Mouse (Mus musculus): ENCODE results near the gene Ltb4r1.
A peak's percentile ranks its signal among the peaks of the same experiment; 100 is the strongest.

The Ltb4r1 gene

DNA sequence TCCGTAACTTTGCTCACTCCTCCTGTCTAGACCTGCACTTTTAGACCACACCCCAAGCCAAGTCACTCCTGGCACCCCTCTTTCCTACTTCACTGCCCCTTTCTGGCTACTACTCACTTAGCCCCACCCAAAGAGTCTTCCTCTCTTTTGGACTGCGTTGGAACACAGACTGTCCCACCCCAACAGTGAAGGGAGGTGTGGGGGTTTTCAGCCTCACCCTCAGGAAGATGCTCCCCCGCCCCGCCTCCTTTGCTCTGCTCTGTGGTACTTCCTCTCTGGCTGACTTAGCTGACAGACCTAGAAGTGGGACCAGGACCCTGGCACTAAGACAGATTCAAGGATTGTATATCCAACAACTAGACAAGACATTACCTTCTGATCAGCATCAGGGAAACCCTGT is at the start of gene Ltb4r1:
TSS of gene Ltb4r1 (plus strand) at position 267 of the 400 bp plus-strand sequence.
- DNase-seq (ENCODE audit: low read depth): no peak

DNA sequence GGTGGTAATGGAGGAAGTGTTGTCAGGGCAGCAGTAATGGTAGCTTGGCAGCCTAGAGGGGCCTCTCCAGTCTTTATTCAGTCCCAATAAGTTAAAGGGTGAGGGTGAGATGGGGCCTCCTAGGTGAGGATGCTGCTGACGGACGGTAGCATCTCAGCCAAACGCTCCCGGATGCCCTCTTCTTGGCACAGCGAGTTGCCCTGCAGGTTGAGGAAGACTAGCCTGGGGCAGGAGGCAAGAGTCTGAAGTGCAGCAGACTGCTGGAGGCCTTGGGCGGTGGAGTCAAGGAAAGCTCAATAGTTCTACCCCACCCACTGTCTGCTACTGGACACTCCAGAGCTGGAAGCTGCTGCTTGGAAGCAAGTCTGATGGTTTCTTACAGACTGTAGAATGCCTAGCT is 49.5 kb upstream of the Ltb4r1 start:
- no peak for DNase-seq (ENCODE audit: low read depth)

DNA sequence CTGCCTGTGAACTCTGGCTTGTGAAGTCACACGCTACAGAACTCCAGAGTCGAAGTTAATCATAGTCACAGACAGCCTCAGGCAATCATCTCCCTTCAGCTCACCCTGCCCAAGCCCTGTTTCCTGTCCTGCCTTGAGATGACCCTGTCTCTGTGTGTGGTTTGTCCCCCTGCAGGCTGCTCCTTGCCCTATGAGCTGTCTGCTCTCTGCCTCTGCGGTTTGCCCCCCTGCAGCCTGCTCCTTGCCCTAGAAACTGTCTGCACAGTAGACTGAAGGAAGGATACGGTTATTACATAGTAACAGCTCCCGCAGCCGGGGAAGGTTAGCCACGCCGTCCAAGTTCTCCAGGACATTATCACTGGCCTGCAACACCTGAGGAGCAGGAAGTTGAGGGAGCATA is 48.9 kb upstream of the Ltb4r1 start:
- no peak for DNase-seq (ENCODE audit: low read depth)

DNA sequence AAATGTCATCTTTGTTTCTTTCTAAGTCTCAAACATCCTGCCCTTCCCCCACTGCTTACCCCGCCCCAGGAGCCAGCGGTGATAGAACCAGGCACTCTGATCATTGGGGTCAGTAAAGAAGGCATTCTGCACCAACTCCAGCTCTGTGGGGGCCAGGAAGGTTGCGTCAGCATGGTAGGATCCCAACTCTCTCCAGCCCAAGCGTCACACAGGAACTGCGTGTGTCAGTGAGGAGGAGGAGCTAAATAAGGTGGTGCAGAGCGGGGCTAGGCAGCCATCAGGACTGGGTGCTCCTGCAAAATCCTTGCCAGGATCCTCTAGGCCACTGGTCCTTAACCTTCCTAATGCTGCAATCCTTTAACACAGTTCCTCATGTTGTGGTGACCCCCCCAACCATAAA is 46.0 kb upstream of the Ltb4r1 start:
- no peak for DNase-seq (ENCODE audit: low read depth)

DNA sequence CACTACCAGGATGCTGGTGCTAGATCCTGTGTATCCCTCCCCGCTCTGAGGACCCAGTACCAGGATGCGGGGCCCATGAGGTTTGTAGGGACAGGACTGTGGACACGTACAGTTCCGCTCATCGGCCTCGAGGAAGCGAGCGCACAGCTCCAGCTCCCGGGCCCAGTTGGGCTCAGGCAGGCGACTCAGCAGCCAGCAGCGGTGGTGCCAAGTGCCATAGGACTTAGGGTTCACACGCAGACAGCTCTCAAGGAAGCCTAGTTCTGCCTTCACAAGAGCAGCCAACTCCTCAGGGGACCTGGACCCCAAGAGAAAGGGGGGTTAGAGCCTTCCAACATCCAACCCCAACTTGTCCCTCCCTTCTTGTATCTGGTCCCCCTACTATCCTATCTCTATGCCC is 45.1 kb upstream of the Ltb4r1 start:
- DNase-seq (ENCODE audit: low read depth): no peak

DNA sequence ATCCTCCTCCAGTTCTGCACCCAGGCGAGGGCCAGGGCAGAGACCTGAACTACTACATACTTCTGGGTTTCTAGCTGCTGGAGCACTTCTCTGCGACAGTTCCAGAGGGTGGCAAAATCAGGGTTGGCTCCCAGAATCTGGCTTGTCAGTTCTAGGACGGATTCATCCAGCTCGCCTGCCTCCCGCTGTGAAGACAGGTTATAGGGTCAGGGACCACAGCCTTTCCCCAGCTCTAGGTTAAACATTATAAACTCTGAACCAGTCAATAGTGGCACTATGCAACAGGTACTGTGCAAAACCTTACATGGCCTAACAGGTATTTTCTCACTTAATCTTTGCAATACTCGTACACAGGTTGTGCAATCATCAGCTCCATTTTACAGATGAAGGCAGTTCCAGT is 44.7 kb upstream of the Ltb4r1 start:
- no peak for DNase-seq (ENCODE audit: low read depth)

DNA sequence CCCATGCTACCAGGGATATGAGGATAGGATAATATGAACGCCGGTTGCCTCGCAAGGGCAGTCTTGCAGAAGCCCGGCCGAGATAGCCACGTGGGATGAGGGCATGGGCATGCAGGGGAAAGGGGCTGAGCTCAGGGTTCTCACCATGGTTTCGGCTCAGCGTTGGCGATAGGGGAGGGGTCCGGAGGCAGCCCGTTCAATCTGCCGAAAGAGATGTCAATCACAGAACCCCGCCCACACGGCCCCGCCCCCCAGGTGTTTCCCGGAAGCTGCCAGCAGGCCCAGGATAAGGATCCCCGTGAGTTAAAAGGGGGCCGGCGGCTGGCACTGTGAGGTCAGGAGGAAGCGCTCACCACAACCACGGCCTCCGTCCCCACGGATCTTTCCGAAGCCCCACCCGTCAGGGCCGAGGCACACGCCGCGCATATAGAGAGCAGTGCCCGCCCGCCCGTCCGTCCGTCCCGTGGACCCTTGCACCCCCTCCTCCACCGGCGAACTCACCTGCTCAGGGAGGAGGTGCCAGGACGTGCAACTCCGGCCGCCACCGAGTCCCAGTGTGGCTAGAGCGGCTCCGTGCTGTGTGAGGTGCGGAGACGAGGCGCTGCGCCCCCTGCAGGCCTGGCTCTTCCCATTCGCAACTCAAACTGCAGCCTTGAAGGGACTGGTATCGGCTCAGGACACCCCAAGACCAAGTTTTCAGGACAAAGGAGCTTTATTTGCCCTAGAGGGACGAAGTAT is 43.9 kb upstream of the Ltb4r1 start, which contains the start of gene Rabggta:
TSS of gene Rabggta (minus strand) at position 564 of the 738 bp plus-strand sequence.
- DNase-seq (ENCODE audit: low read depth): peak; percentile 97

DNA sequence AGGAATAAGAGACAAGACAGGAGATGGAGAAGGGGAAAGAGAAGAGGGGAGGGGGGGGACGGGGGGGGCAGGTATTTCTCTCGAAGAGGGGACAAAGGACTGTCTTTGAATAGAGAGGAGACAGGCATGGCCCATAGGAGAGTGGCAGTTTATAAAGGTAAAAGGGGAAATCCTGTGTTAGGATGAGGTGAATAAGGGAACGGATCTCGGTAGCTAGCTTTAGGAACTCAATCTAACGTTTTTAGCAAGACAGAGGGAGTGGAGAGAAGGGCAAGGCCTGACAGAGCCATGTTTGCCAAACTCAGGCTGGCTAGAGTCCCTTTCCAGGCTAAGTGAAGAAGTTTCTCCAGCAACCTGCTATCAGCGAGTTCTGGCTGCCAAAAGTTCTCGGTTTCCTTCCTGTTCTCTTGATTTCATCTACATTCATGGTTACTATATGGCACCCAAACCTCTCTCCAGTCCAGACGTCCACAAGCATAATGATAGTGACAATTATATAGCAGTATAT is 43.3 kb upstream of the Ltb4r1 start:
- DNase-seq (ENCODE audit: low read depth): no peak

DNA sequence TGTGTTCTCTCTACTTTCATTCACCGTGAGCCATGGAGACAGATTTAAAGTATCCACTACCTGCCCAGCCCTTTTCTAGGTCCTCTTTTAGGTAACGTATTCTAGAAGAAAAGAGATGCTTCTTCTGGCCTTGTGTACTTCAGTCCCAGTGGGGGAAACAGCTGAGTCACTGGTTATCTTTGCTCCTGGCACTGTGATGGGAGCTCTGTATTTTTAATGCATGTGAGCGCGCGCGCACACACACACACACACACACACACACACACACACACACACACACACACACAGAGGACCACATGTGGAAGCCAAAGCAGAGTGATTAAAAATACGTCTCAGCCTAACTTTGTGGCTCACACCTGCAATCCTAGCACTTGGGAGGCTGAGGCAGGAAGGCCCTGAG is 42.3 kb upstream of the Ltb4r1 start:
- DNase-seq (ENCODE audit: low read depth): no peak

DNA sequence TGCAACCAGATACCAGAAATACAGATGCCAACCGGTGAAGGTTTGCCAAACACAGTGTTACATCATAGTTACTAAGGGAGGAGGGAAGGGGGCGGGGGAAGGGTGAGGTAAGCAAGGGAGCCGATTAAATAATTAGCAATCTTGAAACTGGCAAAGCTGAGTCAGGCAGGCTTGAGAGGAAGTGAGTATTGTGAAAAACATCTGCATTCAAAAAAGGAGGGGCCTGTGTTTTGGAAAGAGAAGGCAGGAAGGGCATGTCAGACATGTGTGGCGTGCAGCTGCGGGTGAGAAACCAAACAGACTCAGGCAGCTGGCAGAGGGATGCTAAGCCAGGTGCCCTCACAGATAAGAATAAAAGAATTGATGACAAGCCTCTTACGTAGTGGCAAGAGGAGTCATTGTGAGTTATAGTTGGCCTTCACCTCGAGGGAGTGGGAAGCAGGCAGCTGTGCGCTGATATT is 41.3 kb upstream of the Ltb4r1 start:
- DNase-seq (ENCODE audit: low read depth): peak; percentile 90

DNA sequence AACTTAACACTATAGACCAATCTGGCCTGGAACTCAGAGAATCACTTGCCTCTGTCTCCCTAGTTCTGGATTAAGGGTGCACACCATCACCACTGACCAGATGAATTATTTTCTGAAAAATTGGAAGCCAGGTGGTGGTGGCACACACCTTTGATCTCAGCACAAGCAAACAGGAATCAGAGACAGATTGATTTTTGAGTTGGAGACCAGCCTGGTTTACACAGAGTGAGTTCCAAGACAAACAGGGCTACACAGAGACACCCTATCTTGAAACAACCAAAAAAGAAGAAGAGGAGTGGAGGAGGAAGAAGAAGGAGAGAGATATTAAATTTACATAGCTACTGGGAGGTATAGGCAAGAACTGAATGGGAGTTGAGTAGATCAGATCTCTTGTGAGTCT is 39.5 kb upstream of the Ltb4r1 start:
- no peak for DNase-seq (ENCODE audit: low read depth)

DNA sequence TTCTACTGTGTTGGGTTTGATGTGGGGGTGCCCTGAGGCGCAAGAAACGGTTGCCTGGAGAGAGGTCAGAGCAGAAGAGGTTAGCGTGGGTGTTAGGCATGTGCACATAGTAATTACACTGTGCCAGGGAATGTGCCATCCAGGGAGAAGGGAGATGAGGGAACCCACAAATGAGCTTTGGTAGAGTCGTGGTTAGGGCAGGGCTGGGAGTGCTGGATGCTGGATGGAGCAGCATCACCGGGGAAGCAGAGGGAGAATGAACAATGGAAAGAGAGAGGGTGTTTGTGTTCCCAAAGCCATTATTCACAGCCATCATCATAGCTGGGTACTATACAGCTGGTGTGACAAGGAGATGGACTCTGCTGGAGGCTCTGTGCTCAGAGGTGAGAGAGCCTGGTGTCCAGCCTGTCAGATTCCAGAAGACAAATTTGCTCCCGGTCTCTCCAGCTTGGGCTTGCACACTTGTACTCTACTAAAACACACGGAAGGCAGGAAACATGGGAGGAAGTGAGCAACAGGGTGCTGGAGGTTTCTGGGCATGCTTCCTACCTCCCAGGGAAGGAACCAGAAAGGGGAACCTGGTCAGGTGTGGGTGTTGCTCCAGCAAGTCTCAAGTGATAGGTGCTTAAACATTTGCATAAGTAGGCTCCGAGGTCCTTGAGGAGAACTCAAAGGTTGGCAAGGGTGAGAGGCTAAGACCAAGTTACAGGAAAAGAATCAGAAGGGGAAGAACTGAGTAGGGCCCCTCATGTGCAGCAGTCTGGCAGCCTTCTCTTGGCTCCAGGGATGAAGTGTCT is 37.7 kb upstream of the Ltb4r1 start:
- no peak for DNase-seq (ENCODE audit: low read depth)

DNA sequence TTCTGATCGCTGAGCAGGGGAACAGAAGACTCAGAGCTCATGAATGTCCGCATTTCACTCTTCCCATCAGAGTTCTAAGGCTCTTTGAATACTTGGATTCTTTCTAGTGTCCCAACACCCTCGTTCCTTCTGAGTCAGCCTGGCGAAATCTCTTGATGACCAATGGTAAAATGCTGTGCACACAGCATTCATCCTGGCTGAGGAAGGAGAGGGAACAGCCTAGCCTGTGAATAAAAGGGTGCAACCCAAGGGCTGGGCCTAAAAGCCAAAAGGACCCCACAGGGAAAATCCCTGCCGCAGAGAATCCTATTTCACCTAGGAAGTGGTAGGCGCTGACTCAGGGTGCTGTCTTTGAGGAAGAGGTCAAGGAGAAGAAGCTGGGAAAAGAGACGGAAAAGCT is 35.6 kb upstream of the Ltb4r1 start:
- no peak for DNase-seq (ENCODE audit: low read depth)

DNA sequence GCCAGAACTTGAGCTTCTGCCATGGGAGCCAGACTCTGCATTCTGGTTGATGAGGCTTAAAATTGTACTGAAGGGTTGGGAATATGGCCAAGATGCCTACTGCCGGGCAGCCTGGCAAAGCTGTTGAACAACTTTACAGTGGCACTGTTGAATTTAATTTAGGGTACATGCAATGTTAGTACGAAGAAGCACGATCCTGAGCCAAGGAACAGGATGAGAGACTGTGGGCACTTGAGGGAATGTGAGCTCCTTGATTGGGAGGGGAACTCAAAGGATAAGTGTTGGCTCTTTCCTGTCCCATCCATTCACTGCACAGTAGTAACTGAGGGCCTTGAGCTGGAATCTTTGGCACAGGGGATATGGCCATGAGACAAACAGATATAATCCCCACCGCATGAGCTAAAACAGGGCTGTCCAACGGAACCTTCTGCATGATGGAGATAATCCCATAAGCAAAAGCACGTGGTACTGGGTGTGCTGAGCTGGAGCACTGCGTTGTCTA is 35.2 kb upstream of the Ltb4r1 start:
- no peak for DNase-seq (ENCODE audit: low read depth)

DNA sequence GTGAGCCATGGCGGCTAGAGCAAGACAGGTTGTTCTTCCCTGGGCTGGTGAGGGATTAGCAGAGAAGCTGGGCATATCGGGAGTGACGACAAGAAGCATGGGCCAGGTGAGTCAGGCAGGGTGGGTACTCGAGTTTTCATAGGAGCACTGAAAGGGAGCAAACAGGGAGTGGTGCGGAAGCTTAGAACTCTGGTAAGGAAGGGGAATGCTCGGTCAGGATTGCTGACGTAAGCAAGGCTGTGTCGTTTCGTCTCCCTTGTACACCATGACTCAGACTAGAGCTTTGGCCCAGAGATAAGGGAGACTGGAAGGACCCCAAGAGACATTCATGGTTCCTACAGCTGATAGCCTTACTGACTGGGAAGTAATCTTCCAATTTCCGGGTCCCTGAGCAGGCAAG is 31.9 kb upstream of the Ltb4r1 start:
- no peak for DNase-seq (ENCODE audit: low read depth)

DNA sequence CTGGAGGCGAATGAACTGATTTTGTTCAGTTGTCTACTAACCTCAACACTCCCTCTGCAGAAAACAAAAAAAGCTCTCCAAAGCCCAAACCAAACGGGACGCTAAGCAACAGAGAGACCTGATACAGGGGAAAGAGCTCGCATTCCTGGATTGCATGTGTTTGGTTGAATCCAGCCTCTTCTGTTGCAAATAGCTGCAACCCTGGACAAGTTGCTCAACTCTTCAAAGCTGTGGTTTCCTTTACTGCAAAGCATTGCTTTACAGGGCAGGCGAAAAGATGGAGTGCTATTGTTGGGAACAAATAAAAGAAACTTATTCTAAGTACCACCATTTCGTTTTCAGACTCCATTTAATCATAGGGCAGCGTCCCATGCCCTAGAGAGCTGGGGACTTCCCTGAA is 30.9 kb upstream of the Ltb4r1 start:
- DNase-seq (ENCODE audit: low read depth): no peak

DNA sequence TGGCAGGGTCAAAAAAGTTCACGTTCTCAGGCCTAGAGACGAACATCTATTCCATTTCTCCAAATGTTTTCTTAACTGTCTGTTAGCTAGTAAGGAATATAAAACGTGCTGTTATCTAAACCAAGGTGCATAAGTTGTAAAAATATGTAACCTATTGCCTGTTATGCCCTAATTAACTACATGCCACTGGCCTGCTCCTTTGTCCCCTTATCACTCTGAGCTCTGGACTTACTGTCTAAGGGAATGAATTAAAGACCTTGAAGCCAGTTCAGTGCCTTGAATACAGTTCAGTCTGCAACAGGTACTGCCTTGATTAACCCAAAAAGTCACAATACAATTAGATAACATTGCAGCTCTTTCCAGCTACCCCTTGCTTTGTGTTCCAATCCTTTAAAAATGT is 30.4 kb upstream of the Ltb4r1 start:
- DNase-seq (ENCODE audit: low read depth): no peak

DNA sequence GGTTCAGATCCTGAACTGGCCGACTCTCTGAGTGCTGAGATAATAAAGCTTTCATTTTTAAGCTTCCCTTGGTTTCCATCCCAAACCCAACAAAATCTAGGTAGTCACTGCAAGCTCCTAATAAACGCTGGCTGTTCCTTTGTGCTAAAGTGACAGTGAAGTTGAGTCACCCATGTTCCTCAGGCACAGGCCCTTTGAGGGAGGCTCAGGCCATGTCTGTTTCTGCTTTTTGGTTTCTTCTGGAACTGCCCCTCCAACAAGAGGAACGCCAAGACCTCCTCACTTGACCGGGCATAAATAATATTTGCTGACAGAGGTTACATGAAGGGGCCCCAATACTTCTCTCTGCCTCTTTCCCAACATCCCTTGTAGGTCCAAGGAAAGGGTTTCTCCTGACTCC is 30.0 kb upstream of the Ltb4r1 start:
- DNase-seq (ENCODE audit: low read depth): no peak

DNA sequence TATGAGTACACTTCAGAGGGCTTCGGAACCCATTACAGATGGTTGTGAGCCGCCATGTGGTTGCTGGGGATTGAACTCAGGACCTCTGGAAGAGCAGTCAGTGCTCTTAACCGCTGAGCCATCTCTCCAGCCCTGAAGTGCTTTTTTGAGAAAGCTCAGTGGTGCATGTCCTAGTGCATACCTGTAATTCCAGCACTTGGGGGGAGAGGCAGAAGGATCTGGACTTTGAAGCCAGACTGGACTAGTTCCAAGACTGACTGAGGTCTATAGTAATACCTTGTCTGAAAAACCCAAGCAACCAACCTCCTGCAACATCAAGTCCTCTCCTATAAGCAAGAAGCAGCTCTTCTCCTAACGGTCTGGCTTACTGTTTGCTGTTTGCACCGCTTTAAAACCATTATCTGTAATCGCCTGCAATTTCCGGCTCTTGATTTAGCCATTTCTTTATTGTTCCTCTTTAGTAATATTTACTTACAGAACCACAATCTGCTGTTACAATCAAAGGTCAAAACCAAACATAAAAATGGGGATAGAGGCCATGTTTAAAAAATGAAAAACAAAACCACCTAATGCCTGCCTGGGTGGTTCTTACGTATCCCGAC is 28.6 kb upstream of the Ltb4r1 start:
- no peak for DNase-seq (ENCODE audit: low read depth)

DNA sequence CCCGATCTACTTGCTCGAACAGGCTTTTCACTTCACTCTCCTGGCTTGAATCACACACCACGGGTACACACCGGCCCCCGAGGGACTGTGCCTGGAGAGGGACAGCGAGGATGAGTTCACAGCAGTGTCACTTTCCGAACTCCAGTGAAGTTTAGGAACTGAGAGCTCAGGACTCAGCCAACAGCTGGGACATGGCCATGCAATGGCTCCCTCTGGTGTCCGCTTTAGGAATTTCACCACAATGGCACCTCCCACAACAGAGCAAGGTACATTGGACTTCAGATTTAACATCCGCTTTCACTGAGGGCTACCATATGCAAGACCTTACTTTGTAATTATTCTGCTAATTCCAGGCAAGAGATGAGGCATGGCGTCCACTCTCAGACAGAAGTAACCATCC is 22.1 kb upstream of the Ltb4r1 start:
- peak; percentile 95 for DNase-seq (ENCODE audit: low read depth)

DNA sequence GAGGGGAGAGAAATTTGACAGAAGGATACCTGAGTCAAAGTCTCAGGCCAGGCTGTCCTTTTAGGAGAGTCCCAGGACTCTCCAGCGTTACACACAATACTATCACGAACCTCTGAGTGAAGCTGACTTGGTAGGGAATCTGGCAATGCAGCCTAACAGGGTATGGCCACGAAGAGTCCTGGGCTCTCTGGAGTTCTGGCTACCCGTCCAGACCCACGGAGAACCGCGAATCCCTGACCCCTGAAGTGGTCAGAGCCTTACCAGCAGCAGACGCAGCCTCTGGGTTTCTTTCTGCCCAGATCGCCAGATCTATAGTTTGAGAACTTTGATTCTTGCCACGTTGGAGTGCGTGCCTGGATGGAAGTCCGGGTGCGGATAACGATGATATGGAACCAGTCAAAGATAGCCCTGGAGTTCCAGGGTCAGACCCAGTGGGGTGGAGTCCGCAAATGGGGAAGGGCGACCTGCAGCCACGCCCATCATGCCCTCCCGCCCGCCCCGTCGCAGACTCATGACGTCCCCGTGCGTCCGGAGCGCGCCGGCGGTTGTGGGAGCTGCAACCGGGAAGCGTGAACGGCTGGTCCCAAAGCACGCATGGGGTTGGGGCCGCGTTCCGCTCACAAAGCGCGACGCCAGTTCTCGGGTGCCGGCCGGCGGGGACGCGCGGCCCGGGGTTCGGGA is 20.4 kb upstream of the Ltb4r1 start, which contains the start of the genes Dhrs1 and Nop9:
TSS of gene Dhrs1 (minus strand) at position 511 of the 681 bp plus-strand sequence.
TSS of gene Nop9 (plus strand) at position 514 of the 681 bp plus-strand sequence.
- DNase-seq (ENCODE audit: low read depth): peak; percentile 88

DNA sequence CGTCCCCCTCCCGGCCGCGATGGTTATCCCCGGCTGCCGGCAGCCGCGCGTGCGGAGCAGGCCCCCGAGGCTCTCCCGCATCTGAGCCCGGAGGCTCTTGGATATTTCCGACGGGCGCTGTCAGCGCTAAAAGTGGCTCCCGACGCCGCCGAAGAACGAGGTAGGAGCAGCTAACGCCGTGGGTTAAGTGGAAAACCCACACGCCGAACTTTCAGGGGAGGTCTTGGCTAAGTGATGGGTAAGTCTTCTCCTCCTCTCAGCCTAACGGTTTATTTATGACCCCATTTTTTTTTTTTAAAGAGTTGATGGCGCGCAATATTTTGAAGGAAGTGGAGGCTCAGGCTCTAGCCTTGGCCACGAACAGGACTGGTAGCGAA is 19.9 kb upstream of the Ltb4r1 start:
- no peak for DNase-seq (ENCODE audit: low read depth)

All from naive thymus-derived CD4-positive, alpha-beta T cell, adult 2 months (primary cell).